Mouse (Mus musculus): Measurements from ENCODE around the gene Pla2g12b.

DNA sequence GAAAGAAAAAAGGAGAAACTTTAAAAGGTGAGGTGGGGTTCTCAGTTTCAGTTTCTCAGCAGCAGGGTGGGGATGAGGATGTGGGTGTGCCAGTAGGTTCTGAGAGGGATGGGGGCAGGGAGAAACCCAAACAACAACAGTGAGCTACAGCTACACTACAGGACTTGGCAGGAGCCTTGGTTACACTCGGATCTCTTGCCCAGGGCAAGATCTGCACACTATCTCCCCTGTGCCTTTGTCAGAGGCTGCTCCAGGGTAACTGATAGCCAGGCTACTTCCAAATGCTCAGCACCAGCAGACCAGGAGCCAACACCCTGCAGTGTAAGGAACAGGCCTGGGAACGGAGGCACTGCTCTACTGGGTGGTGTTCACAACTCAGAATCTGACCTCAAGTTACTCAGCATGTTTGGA, 23.0 kb upstream of the Pla2g12b start:
- TF ChIP-seq CTCF (IDR thresholded peaks at IDR 0.05; ENCODE audit: low read depth), result no peak
- TF ChIP-seq EP300 (IDR thresholded peaks at IDR 0.05; ENCODE audit: low read depth), result no peak
